Mouse (Mus musculus) heart, postnatal 10 days (tissue): ENCODE data around the gene Polrmt. TPM values are rescaled to one million over a fixed set of nuclear protein-coding genes. Genes with fewer than 3 reads are reported as not detected.

ENCODE experiments used
- DNase-seq, 2 experiments: peaks; one replicate each; pipeline ENCODE4 v3.0.0; 2021
- intact Hi-C: fragments of 180-260 bp; cut with DNase I; formaldehyde crosslinking; loops from one replicate; pipeline ENCODE4 v1.15.1; 2025
- total RNA-seq, 2 experiments: library from RNA; stranded (reverse); gene quantifications; 2 replicates each; pipeline ENCODE4 v1.2.3; 2021

Gene Polrmt
- total RNA-seq, result 10 to 100 TPM; 36.3 to 54.4 TPM

- DNase-seq, result peak; percentile 96 to 97
- intact Hi-C loops, result no loop called here
Observed at GRCm38 (mm10) chr10:79745898-79746773, at the start of gene Polrmt. TSS of gene Polrmt (minus strand) at chr10:79746581.

- intact Hi-C loops, result no loop called here
- DNase-seq, result no peak
Observed at GRCm38 (mm10) chr10:79795905-79796304, 49.5 kb upstream of the Polrmt start.

GRCm38 (mm10) chr10:79794491-79794931, 48.1 kb upstream of the Polrmt start:
- intact Hi-C loops, result loop anchor here (1.0 kb wide), 1 partner anchor 14 kb away; no protein-coding TSS in a partner anchor

GRCm38 (mm10) chr10:79793738-79794490, 47.5 kb upstream of the Polrmt start:
- DNase-seq, result peak in 1 of 2 experiments; percentile 59
- intact Hi-C loops, result loop anchor here (1.0 kb wide), 2 partner anchors 14 to 18 kb away; no protein-coding TSS in a partner anchor

More at GRCm38 (mm10) chr10:79794491-79794931, 48.1 kb upstream of the Polrmt start:
- peak; percentile 86 to 88 for DNase-seq

GRCm38 (mm10) chr10:79793051-79793737, 46.8 kb upstream of the Polrmt start, which contains the start of gene Palm:
TSS of gene Palm (plus strand) at chr10:79793572.
- DNase-seq, result peak; percentile 82 to 89
- intact Hi-C loops, result loop anchor here (1.0 kb wide), 1 partner anchor 19 kb away; no protein-coding TSS in a partner anchor

GRCm38 (mm10) chr10:79792339-79793040, 46.1 kb upstream of the Polrmt start:
- intact Hi-C loops, result loop anchor here (1.0 kb wide), 1 partner anchor 20 kb away; no protein-coding TSS in a partner anchor

GRCm38 (mm10) chr10:79790861-79791260, 44.5 kb upstream of the Polrmt start, which contains the start of gene Prss57:
TSS of gene Prss57 (minus strand) at chr10:79790961.
- intact Hi-C loops, result no loop called here
- no peak for DNase-seq

More at GRCm38 (mm10) chr10:79792339-79793040, 46.1 kb upstream of the Polrmt start:
- no peak for DNase-seq

GRCm38 (mm10) chr10:79789581-79789980, 43.2 kb upstream of the Polrmt start:
- DNase-seq, result no peak

GRCm38 (mm10) chr10:79788386-79789158, 42.2 kb upstream of the Polrmt start:
- peak; percentile 76 to 90 for DNase-seq
- intact Hi-C loops, result loop anchor here (1.0 to 10.0 kb wide), 3 partner anchors 20 to 194 kb away; no protein-coding TSS in a partner anchor

More at GRCm38 (mm10) chr10:79789581-79789980, 43.2 kb upstream of the Polrmt start:
- intact Hi-C loops, result loop anchor here (2.0 to 10.0 kb wide), 2 partner anchors 95 to 195 kb away; no protein-coding TSS in a partner anchor

GRCm38 (mm10) chr10:79783920-79784800, 37.8 kb upstream of the Polrmt start:
- intact Hi-C loops, result loop anchor here (5.0 to 10.0 kb wide), 2 partner anchors 33 to 189 kb away; no protein-coding TSS in a partner anchor
- DNase-seq, result peak in 1 of 2 experiments; percentile 44

GRCm38 (mm10) chr10:79783050-79783449, 36.7 kb upstream of the Polrmt start:
- intact Hi-C loops, result loop anchor here (5.0 to 10.0 kb wide), 2 partner anchors 34 to 188 kb away; no protein-coding TSS in a partner anchor
- peak in 1 of 2 experiments; percentile 39 for DNase-seq

- DNase-seq, result no peak
- intact Hi-C loops, result loop anchor here (5.0 to 10.0 kb wide), 2 partner anchors 35 to 187 kb away; no protein-coding TSS in a partner anchor
Observed at GRCm38 (mm10) chr10:79781956-79782355, 35.6 kb upstream of the Polrmt start.

- no peak for DNase-seq
- intact Hi-C loops, result loop anchor here (5.0 to 10.0 kb wide), 2 partner anchors 36 to 186 kb away; no protein-coding TSS in a partner anchor
Observed at GRCm38 (mm10) chr10:79781139-79781538, 34.8 kb upstream of the Polrmt start.

GRCm38 (mm10) chr10:79780664-79781015, 34.3 kb upstream of the Polrmt start:
- no peak for DNase-seq
- intact Hi-C loops, result loop anchor here (5.0 to 10.0 kb wide), 2 partner anchors 37 to 186 kb away; no protein-coding TSS in a partner anchor

- DNase-seq, result peak; percentile 93 to 94
- intact Hi-C loops, result loop anchor here (5.0 to 10.0 kb wide), 2 partner anchors 37 to 185 kb away; no protein-coding TSS in a partner anchor
Observed at GRCm38 (mm10) chr10:79779784-79780663, 33.6 kb upstream of the Polrmt start.

- intact Hi-C loops, result no loop called here
- no peak for DNase-seq
Observed at GRCm38 (mm10) chr10:79779193-79779592, 32.8 kb upstream of the Polrmt start.
